Mouse (Mus musculus) urinary bladder, adult 18-20 months (tissue): ENCODE measurements around the gene Slc25a10.

Experiments used
- DNase-seq, 2 experiments: peaks; one replicate each; pipeline ENCODE4 v3.0.0; 2022; ENCODE audit warnings: low spot score in 2 of 2, mixed read lengths in 2 of 2

The Slc25a10 gene

GRCm38 (mm10) chr11:120484265-120484981 lies 7.2 kb upstream of the Slc25a10 start, which contains the start of gene Mrpl12:
TSS of gene Mrpl12 (plus strand) at chr11:120484613.
- peak; percentile 82 to 84 for DNase-seq

GRCm38 (mm10) chr11:120485251-120485650 lies 6.4 kb upstream of the Slc25a10 start:
- DNase-seq: no peak

- DNase-seq: no peak
Measured at GRCm38 (mm10) chr11:120488516-120488915, 3.1 kb upstream of the Slc25a10 start.

- peak; percentile 39 to 72 for DNase-seq
Measured at GRCm38 (mm10) chr11:120489054-120489761, 2.4 kb upstream of the Slc25a10 start.

GRCm38 (mm10) chr11:120490291-120491046 lies 1.2 kb upstream of the Slc25a10 start:
- DNase-seq: no peak

- no peak for DNase-seq
Measured at GRCm38 (mm10) chr11:120492024-120492877, 611 bp downstream of the Slc25a10 start.

- no peak for DNase-seq
Measured at GRCm38 (mm10) chr11:120492878-120493203, 1.2 kb downstream of the Slc25a10 start.

- DNase-seq: no peak
Measured at GRCm38 (mm10) chr11:120493351-120493750, 1.7 kb downstream of the Slc25a10 start.

- no peak for DNase-seq
Measured at GRCm38 (mm10) chr11:120493911-120494310, 2.3 kb downstream of the Slc25a10 start.

GRCm38 (mm10) chr11:120497436-120497835 lies 5.8 kb downstream of the Slc25a10 start:
- DNase-seq: no peak

- no peak for DNase-seq
Measured at GRCm38 (mm10) chr11:120498226-120498625, 6.6 kb downstream of the Slc25a10 start.

- no peak for DNase-seq
Measured at GRCm38 (mm10) chr11:120498891-120499290, 7.3 kb downstream of the Slc25a10 start.

GRCm38 (mm10) chr11:120499894-120500293 lies 8.3 kb downstream of the Slc25a10 start:
- DNase-seq: no peak

GRCm38 (mm10) chr11:120500357-120500756 lies 8.7 kb downstream of the Slc25a10 start:
- peak; percentile 82 to 90 for DNase-seq

- DNase-seq: no peak
Measured at GRCm38 (mm10) chr11:120501018-120501417, 9.4 kb downstream of the Slc25a10 start.

GRCm38 (mm10) chr11:120501701-120502100 lies 10.1 kb downstream of the Slc25a10 start:
- no peak for DNase-seq

GRCm38 (mm10) chr11:120505661-120506060 lies 14.0 kb downstream of the Slc25a10 start:
- DNase-seq: no peak

GRCm38 (mm10) chr11:120506899-120507298 lies 15.3 kb downstream of the Slc25a10 start:
- DNase-seq: no peak

- DNase-seq: no peak
Measured at GRCm38 (mm10) chr11:120507611-120508289, 16.1 kb downstream of the Slc25a10 start.

- DNase-seq: no peak
Measured at GRCm38 (mm10) chr11:120508290-120508870, 16.7 kb downstream of the Slc25a10 start.

GRCm38 (mm10) chr11:120509940-120510339 lies 18.3 kb downstream of the Slc25a10 start:
- no peak for DNase-seq
